Mouse (Mus musculus) hindbrain, embryonic 15.5 days (tissue): ENCODE data around the gene Tubb1. TPM values are rescaled to one million over a fixed set of nuclear protein-coding genes. Genes with fewer than 3 reads are reported as not detected.

Experiments
- ATAC-seq: fragments of 200-750 bp; cut with Nextera tagmentation; 2 replicates; pipeline ENCODE4 v1.8.0; 2017; ENCODE audit warnings: low read depth, moderate number of reproducible peaks, moderate TSS enrichment; ENCODE audit not compliant: low FRiP score
- H3K27ac ChIP-seq: fragments of 300-500 bp; sonication (generic); replicated peaks from 2 replicates; pipeline ENCODE4 v1.5.1; 2015; ENCODE audit warnings: mild to moderate bottlenecking, inconsistent platforms
- H3K27me3 ChIP-seq: fragments of 300-500 bp; sonication (generic); 2 replicates; pipeline ENCODE4 v1.6.1; 2015; ENCODE audit warnings: control low read depth, inconsistent platforms
- H3K36me3 ChIP-seq: fragments of 300-500 bp; sonication (generic); 2 replicates; pipeline ENCODE4 v1.6.1; 2015; ENCODE audit warnings: control low read depth, inconsistent platforms
- H3K4me1 ChIP-seq: fragments of 300-500 bp; sonication (generic); replicated peaks from 2 replicates; pipeline ENCODE4 v1.6.1; 2015; ENCODE audit warnings: control low read depth, inconsistent platforms
- H3K4me2 ChIP-seq: fragments of 300-500 bp; sonication (generic); 2 replicates; pipeline ENCODE4 v1.6.1; 2015; ENCODE audit warnings: moderate library complexity, mild to moderate bottlenecking, inconsistent platforms
- H3K4me3 ChIP-seq: fragments of 300-500 bp; sonication (generic); 2 replicates; pipeline ENCODE4 v1.5.1; 2015; ENCODE audit warnings: mild to moderate bottlenecking, inconsistent platforms
- H3K9ac ChIP-seq: fragments of 300-500 bp; sonication (generic); 2 replicates; pipeline ENCODE4 v1.6.1; 2015; ENCODE audit warnings: inconsistent platforms
- H3K9me3 ChIP-seq: fragments of 300-500 bp; sonication (generic); 2 replicates; pipeline ENCODE4 v1.6.1; 2016; ENCODE audit warnings: control low read depth, inconsistent platforms
- WGBS: fragments of 180-500 bp; shearing (Covaris S2); methylation state at CpG from one replicate; pipeline ENCODE4 v1.1.7; 2015; 5-methylcytosine and 5-hydroxymethylcytosine counted together
- polyA plus RNA-seq: library from polyadenylated mRNA; unstranded; fragments of >200 nt; fragmentation: Nextera tagmentation; extraction: Ambion mirVana; gene quantifications from 2 replicates; pipeline ENCODE4 v1.2.1, GENCODE M21; 2015

The Tubb1 gene
- polyA plus RNA-seq, result 1.1 TPM in 2 replicates

DNA sequence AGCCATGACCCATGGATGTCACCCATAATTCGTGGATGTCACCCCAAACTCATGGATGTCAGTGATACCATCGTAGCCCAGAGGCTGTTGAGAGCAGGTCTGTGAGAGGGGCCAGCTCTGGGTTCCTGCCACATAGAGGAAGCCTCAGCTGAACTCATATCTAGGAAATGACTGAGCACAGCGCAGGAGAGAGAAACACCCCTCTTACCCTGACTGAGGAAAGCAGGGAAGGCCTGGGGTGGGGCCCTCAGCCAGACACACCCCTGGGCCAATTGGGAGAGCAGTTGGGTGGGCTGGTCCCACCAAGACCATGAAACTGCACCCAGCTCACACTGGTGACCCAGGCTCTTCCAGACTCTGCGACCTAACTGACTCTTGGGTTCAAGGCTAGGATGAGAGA lies at the start of gene Tubb1:
Gene Tubb1 (plus strand): TSS at position 343 of the 400 bp plus-strand sequence.
- Histone ChIP-seq H3K4me3 (no peak within 1 kb of the TSS), H3K27me3 (no peaks in the 10 kb centered on the region), H3K9ac (no peak within 1 kb of the TSS), H3K4me1 (no peaks in the 10 kb centered on the region), H3K9me3 (no peaks in the 10 kb centered on the region), H3K4me2 (no peak within 1 kb of the TSS), H3K27ac (no peak within 1 kb of the TSS), H3K36me3 (no peaks in the 10 kb centered on the region)
- 80% methylated on average over 4 of the region's 4 CpGs for WGBS
- no peak for ATAC-seq

DNA sequence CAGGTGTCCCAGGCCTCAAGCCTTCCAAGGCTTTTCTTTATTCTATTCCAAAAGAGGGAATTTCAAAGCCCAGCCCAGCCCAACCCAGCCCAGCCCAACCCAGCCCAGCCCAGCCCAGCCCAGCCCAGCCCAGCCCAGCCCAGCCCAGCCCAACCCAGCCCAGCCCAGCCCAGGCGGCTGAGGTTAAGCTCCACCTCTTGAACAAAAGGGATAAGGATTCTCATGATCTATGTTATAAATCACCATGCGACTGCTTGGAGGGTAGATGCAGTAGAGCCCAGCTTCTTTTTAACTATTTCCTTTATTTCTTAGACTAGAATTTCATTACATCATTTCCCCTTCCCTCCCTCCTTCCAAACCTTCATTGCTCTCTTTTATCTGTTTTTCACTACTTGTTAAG lies 40.3 kb upstream of the Tubb1 start:
- Histone ChIP-seq H3K4me1 (no peaks in the 10 kb centered on the region), H3K9ac (no peak overlapping the region), H3K27me3 (no peaks in the 10 kb centered on the region), H3K9me3 (no peaks in the 10 kb centered on the region), H3K36me3 (no peaks in the 10 kb centered on the region), H3K27ac (no peak overlapping the region), H3K4me2 (no peak overlapping the region), H3K4me3 (no peak overlapping the region)
- 58% methylated on average over 2 of the region's 2 CpGs for WGBS
- no peak for ATAC-seq

DNA sequence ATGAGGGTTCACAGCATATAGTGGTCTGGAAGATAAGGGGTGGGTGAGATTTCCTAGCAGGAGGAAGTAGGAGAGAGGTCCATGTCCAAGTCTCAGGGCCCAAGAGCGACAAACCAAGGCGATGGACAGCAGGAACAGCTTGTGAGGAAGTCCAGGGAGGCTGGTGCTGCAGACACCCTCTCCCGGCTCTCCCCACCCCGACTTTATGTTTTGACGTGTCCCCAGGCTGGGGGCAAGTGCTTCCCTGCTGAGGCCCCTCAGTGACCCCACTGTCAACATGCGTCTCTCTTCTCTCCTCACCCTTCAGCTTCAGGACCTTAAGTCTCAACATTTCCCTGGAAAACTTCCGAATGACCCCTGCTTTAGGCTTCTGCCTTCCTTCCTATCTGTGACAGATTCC lies 37.4 kb upstream of the Tubb1 start:
- Histone ChIP-seq H3K27me3 (no peaks in the 10 kb centered on the region), H3K4me3 (no peak overlapping the region), H3K9ac (no peak overlapping the region), H3K27ac (no peak overlapping the region), H3K4me2 (no peak overlapping the region), H3K9me3 (no peaks in the 10 kb centered on the region), H3K36me3 (no peaks in the 10 kb centered on the region), H3K4me1 (peaks cover 13% of the 10 kb centered on the region)
- WGBS, result 84% methylated on average over 7 of the region's 7 CpGs
- ATAC-seq, result no peak

DNA sequence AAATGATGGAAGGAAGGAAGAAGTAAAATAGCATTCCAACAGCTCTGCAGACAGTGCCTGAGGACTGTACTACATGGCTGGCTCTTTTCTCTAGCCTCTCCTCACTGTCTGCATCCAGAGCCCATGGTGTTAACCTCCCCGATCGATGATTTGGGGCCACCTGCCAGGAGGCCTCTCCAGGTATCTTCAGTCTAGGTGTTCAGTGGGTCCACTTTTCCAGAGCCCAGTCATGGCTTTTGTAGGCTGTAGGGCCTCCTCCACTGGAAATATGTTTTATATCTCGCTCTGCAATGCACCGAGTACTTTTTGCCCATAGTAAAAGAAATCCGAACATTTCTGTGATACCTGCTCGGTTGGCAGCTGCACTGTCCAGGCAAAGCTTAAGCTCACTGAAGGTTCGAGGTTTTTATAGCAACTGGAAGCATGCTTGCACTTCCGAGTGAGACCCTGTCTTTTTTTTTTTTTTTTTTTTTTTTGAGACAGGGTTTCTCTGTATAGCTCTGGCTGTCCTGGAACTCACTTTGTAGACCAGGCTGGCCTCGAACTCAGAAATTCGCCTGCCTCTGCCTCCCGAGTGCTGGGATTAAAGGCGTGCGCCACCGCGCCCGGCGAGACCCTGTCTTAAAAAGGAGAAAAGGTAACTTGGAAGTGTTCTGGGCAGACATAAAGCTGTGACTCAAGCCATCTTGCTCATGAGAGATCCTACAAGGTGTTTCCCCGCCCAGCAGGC lies 35.3 kb upstream of the Tubb1 start:
- peaks cover 13% of the 10 kb centered on the region for H3K4me1 ChIP-seq
- H3K27me3 ChIP-seq, result no peaks in the 10 kb centered on the region
- H3K4me2 ChIP-seq, result peak overlapping the region; percentile 91
- 48% methylated on average over 18 of the region's 18 CpGs for WGBS
- no peak overlapping the region for H3K27ac ChIP-seq
- H3K9me3 ChIP-seq, result no peaks in the 10 kb centered on the region
- no peaks in the 10 kb centered on the region for H3K36me3 ChIP-seq
- peak overlapping the region; percentile 99 for H3K4me3 ChIP-seq
- H3K9ac ChIP-seq, result no peak overlapping the region
- no peak for ATAC-seq

DNA sequence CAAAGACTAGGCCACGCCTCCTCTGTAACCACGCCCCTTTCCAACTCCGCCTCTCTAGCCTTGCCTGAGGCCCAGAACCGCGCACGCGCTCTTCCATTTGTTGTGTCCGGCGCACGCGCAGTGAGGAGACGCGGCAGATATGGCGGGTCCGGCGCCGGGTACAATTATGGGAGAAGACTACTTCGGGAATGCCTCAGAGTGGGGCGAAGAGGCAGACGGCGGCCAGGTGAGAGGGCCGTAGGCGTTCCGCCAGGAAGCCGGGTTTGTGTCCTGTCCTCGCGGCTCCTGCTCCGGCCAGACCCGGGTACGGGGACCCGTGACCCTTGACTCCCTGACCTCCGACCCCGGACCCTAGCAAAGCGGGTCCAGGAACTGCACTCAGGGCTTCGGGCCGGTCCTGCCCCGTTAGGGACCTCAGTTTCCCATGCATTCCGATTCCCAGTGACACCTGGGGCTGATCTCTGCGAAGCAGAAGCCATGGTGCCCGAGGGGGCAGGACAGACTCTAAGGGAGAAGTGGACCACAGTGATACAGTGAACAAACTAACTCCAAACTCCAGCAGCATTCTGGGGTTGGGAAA lies 34.7 kb upstream of the Tubb1 start, which contains the start of gene Nelfcd:
Gene Nelfcd (plus strand): TSS at position 74 of the 580 bp plus-strand sequence.
- under 1% methylated on average over 40 of the region's 40 CpGs for WGBS
- ATAC-seq, result peak; percentile 95
- 0 out of 2 replicates have a peak within 1 kb of the TSS, but pooled peaks have one; percentile 34 for H3K27ac ChIP-seq

DNA sequence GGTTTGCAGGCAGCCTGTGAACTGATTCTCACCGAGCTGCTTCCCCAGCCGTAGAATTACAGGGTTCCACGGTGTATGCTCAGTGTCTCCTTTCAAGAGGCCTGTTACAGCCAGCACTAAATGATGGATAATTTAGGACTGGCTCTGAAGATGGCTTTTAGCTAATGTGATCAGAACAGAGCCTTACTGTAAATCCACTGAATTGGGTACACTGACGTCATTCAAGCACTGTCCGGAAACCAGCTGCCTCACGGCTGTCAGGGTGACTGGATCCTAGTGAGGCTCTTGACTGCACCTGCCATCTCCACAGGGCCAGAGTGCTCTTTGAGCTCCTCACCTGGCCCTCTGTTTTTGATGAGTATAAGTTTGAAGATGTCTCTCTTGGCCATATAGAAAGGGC lies 29.4 kb upstream of the Tubb1 start:
- ATAC-seq, result no peak
- Histone ChIP-seq H3K27ac (no peak overlapping the region), H3K4me1 (peaks cover 11% of the 10 kb centered on the region), H3K4me3 (no peak overlapping the region), H3K9ac (no peak overlapping the region), H3K4me2 (no peak overlapping the region), H3K27me3 (no peaks in the 10 kb centered on the region), H3K9me3 (no peaks in the 10 kb centered on the region), H3K36me3 (peaks cover 23% of the 10 kb centered on the region)
- WGBS, result 79% methylated on average over 6 of the region's 6 CpGs

More for the DNA sequence above, 34.7 kb upstream of the Tubb1 start, which contains the start of gene Nelfcd:
- peak within 1 kb of the TSS; percentile 91 for H3K4me2 ChIP-seq
- peaks cover 13% of the 10 kb centered on the region for H3K4me1 ChIP-seq
- no peaks in the 10 kb centered on the region for H3K36me3 ChIP-seq
- H3K9ac ChIP-seq, result peak within 1 kb of the TSS; percentile 90
- H3K4me3 ChIP-seq, result peak within 1 kb of the TSS; percentile 99
- H3K27me3 ChIP-seq, result no peaks in the 10 kb centered on the region
- no peaks in the 10 kb centered on the region for H3K9me3 ChIP-seq

DNA sequence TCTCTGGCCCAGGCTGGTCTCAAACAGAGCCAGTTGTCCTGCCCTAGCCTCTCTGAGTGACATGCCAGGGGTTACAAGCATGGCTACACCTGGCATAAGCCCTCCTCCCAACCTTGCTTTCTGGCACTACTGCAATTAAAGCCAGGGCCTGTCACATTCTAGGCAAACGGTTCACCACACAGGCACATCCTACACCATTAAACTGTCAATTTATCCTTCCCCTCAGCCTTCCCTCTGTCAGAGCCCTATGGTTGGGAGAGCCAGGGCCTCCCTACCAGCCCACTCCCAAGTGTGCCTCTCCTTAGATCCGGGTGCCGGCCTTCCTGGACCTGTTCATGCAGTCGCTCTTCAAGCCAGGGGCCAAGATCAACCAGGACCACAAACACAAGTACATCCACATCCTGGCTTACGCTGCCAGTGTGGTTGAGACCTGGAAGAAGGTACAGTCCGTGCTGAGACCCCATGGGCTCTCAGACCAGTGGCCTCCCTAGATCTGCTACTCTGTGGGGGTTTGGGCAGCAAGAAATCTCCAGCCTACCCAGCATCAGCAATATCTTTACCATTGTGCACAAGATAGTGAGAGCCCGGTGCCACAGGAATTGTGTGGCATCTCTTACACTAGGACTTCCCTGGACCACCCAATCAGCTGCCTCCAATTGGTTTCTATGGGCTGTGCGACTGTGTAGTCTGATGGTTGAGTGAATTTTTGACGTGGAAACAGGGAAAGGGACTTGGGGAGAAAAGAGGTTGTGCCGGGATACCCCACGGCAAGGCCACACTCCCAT lies 26.0 kb upstream of the Tubb1 start:
- WGBS, result 92% methylated on average over 11 of the region's 11 CpGs

DNA sequence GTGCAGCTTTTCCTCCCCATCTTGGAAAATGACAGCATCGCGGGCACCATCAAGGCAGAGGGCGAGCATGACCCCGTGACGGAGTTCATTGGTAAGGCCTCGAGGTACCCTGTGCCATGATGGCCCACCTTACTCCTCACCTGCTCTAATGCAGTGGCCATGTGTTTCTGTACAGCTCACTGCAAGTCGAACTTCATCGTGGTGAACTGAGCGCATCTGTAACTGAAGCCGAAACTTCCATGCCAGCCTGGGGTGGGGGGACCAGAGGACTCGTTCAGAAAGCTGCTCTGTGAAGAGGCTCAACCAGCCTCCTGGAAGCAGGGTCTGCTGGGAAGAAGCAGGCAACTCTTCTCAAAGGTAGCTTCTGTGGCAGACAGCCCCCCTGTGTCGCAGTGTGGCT lies 23.6 kb upstream of the Tubb1 start:
- no peaks in the 10 kb centered on the region for H3K4me1 ChIP-seq
- ATAC-seq, result no peak
- peaks cover 43% of the 10 kb centered on the region for H3K36me3 ChIP-seq

More for the DNA sequence above, 26.0 kb upstream of the Tubb1 start:
- H3K36me3 ChIP-seq, result peaks cover 43% of the 10 kb centered on the region
- H3K4me3 ChIP-seq, result no peak overlapping the region
- H3K4me2 ChIP-seq, result no peak overlapping the region
- no peaks in the 10 kb centered on the region for H3K27me3 ChIP-seq
- H3K4me1 ChIP-seq, result no peaks in the 10 kb centered on the region
- no peaks in the 10 kb centered on the region for H3K9me3 ChIP-seq
- ATAC-seq, result no peak
- H3K9ac ChIP-seq, result no peak overlapping the region
- H3K27ac ChIP-seq, result no peak overlapping the region

DNA sequence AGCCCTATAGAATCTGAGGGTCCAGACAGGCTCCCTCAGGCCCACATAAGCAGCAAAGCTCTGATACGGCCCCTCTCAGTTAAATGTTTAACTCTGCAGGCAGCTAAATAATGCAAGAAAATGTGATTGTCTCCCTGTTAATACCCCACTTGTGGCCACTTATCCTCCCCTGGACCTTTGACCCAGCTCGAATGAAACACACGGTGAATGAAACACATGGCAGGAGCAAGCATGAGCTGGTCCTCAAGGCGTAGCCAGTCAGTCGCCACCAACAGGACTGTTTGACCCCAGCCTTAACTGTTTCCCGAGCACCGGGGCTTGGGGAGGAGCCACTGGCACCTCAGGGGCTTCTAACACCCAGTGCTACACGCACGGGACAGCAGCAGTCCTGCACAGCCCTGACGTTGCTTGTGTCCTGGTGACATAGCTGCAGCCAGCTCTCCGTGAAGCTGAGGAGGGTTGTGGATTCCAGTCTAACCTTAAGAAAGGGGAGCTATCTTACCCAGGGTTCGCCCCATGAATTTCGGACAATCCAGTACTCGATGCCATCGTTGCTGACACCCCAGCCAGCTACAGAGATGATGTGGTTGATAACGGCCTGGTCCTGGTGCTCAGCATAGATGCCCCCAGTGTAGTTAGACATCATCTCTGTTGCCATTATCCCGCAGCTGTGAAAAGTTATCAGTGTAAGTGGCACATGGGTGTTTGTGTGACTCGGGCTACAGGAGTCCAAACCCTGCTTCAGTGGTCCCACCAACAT lies 22.2 kb upstream of the Tubb1 start:
- H3K27ac ChIP-seq, result no peak overlapping the region
- no peak overlapping the region for H3K4me2 ChIP-seq
- no peak overlapping the region for H3K4me3 ChIP-seq
- no peaks in the 10 kb centered on the region for H3K9me3 ChIP-seq
- H3K36me3 ChIP-seq, result peaks cover 43% of the 10 kb centered on the region
- no peaks in the 10 kb centered on the region for H3K27me3 ChIP-seq
- 81% methylated on average over 18 of the region's 18 CpGs for WGBS
- no peak for ATAC-seq
- no peaks in the 10 kb centered on the region for H3K4me1 ChIP-seq
- H3K9ac ChIP-seq, result no peak overlapping the region

More for the DNA sequence above, 23.6 kb upstream of the Tubb1 start:
- WGBS, result 95% methylated on average over 12 of the region's 12 CpGs
- Histone ChIP-seq H3K27me3 (no peaks in the 10 kb centered on the region), H3K4me2 (no peak overlapping the region), H3K9me3 (no peaks in the 10 kb centered on the region), H3K4me3 (no peak overlapping the region), H3K27ac (no peak overlapping the region), H3K9ac (no peak overlapping the region)

DNA sequence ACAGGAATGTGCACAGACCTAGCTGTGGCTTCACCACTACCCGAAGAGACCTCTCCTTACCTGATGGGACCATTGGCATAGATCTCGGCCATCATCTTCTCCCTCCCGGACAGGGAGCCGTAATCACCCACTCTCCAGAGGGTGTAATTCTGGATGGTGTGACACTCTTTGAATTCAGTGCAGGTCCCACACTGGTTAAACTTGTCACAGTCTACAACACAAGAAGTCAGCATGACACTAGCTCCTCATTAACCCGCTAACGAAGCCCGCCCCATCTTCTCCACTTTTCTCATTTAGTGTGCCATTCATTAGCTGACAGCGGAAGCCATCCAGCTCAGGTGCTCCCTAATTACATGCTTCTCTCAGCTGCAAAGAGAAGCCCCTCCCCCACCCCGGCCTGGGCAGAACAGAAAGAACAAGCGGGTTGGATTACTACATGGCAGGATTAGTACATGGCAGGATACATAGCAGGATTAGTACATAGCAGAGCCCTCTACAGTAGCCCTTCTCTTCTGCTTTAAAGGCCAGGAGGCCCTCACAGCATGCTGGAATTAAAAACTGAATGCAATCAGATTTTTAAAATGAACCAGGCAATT lies 21.4 kb upstream of the Tubb1 start:
- 67% methylated on average over 10 of the region's 10 CpGs for WGBS
- Histone ChIP-seq H3K27me3 (no peaks in the 10 kb centered on the region), H3K9me3 (no peaks in the 10 kb centered on the region), H3K4me3 (no peak overlapping the region), H3K4me2 (no peak overlapping the region), H3K9ac (no peak overlapping the region), H3K36me3 (peaks cover 38% of the 10 kb centered on the region), H3K27ac (peak overlapping the region; percentile 0; the same call in 1 of the 2 replicates), H3K4me1 (no peaks in the 10 kb centered on the region)
- peak; percentile 60 for ATAC-seq

DNA sequence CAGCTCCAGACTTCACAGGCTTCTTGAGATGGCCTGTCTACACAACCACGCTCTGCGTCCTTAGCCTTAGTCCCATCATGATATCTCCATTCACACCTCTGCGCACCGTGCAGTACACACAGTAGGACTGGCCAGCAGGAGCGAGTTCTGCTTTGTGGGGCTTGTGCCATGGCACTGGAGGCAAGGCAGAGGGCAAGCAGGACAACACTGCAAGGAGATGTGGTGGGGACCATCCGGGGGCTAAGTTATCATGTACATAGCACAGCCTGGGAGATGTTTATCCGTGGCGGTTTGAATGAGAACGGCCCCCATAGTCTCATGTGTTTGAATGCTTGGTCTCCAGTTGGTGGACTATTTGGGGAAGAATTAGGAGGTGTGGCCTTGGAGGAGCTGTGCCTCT lies 15.6 kb upstream of the Tubb1 start:
- H3K27me3 ChIP-seq, result no peaks in the 10 kb centered on the region
- no peaks in the 10 kb centered on the region for H3K36me3 ChIP-seq
- no peak overlapping the region for H3K4me2 ChIP-seq
- no peak overlapping the region for H3K9ac ChIP-seq
- no peak for ATAC-seq
- WGBS, result 97% methylated on average over 9 of the region's 9 CpGs
- no peaks in the 10 kb centered on the region for H3K9me3 ChIP-seq
- H3K27ac ChIP-seq, result no peak overlapping the region
- H3K4me1 ChIP-seq, result peaks cover 20% of the 10 kb centered on the region
- H3K4me3 ChIP-seq, result no peak overlapping the region
